Mouse (Mus musculus) erythroblast, embryonic 14.5 days (primary cell): Measurements from ENCODE around the gene Zfp985.

ENCODE experiments used
- GATA1 ChIP-seq: IDR thresholded peaks from 2 replicates; pipeline ENCODE4 v1.6.1; 2012; ENCODE audit warnings: low read length, inconsistent platforms, mixed read lengths
- TAL1 ChIP-seq: IDR thresholded peaks from 3 replicates; pipeline ENCODE4 v1.6.1; 2012; ENCODE audit warnings: low read length, inconsistent platforms, mixed read lengths

- TF ChIP-seq GATA1 (no peak), TAL1 (no peak)
Observed at GRCm38 (mm10) chr4:147565426-147566220, 12.5 kb downstream of the Zfp985 start.
